Mouse (Mus musculus) adrenal gland, postnatal 14 days (tissue): Measurements from ENCODE around the gene Tulp1. TPM values are rescaled to one million over a fixed set of nuclear protein-coding genes. Genes with fewer than 3 reads are reported as not detected.
"Not testable (repeated sequence)": the region's sequence is repeated elsewhere in the genome, so short reads cannot be mapped to it uniquely, and the experiment has no call there.

Source experiments
- DNase-seq: peaks from one replicate; pipeline ENCODE4 v3.0.0; 2021; ENCODE audit warnings: mixed read lengths
- total RNA-seq: library from RNA; stranded (reverse); gene quantifications from 2 replicates; pipeline ENCODE4 v1.2.3, GENCODE M21; 2021

The Tulp1 gene
- total RNA-seq, 1 experiment from 2014 or later = not detected

GRCm38 (mm10) chr17:28368449-28368848 is 3.4 kb upstream of the Tulp1 start:
- DNase-seq = peak; percentile 90

GRCm38 (mm10) chr17:28363507-28363906 is 1.5 kb downstream of the Tulp1 start:
- no peak for DNase-seq

DNA sequence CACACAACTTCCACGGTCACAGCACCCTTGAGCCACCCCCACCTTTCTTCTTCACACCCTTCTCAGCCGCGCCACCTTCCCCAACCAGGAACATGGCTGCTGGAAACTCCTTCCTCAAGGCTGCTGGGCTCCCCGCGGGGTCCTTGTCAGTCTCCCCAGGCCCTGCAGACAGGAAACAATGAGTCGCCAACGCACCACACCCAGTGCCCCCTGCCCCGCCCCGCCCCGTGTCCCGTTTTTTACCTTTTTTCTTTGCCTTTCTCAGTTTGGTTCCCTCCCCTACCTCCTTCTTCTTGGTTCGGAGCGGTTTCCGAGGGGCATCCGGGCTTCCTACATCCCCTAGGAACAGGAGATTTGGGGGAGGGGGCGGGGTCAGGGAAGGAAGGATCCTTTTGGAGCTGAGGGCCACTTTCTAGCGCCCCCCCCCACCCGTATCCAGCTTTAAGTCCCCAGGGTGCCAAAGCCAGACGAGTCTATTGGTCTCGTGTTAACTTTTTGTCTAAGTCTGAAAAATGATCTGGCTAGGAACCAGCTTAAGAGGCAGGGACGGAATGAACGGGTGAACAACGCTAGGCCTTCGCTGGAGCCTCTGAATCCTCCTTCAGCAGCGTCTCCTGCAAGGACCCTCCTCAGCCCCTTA is 2.2 kb downstream of the Tulp1 start:
- DNase-seq = no peak

DNA sequence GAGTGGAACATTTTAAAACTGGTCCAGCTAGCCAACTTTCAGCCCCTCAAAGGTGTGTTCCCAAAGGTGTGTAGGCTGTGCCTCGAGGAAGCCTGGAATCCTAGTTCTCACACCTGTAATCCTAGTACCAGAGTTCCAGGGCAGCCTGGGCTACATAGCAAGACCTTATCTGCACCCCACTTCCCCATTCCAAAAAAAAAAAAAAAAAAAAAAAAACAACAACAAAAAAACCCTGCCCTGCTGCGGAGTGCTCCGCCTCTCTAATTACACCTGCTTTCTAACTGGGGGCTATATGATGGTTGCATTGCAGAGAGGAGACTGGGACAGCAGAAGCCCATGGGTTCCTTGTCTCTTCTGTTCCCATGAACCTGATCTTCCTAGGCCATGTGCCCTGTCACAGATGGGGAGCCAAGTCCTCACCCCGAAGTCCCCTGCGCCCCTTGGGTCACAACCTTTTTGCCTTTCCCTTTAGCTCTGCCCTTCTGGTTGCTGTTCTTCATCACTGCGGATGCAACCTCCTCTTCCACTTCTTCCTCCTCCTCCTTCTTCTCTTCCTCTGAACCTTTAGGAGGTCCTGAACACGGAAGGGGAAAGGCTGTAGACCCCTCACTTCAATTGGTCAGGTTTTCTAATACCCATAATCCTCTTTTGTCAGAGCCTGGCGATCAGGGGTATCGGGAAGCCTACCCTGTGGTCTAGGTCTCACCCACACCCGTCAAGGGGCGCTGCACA is 2.9 kb downstream of the Tulp1 start:
- DNase-seq = no peak

- no peak for DNase-seq
These were observed 4.3 kb downstream of the Tulp1 start for GRCm38 (mm10) chr17:28360531-28361277.

DNA sequence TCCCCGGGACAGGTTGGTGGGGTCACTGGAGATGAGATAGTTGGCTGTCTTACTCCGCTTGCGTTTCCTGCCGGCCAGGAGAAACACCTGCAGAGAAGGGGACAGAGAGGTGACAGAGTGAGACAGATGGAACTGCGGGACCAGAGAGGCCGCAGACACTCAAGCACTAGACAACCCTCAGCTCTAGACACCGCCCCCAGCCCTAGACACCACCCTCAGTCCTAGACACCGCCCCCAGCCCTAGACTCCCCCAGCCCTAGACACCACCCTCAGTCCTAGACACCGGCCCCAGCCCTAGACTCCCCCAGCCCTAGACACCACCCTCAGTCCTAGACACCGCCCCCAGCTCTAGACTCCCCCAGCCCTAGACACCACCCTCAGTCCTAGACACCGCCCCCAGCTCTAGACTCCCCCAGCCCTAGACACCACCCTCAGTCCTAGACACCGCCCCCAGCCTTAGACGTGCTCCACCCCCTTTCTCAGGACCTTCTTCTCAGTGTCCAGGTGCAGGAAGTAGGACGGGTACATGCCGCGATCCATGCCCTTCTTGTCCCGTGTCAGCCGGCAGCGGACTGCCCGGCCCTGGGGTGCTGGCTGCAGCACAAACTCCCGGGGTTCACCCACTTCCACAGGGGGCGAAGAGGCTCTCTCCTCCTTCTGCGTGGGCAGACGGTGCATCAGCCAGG is 6.3 kb downstream of the Tulp1 start:
- DNase-seq = not testable (repeated sequence)

DNA sequence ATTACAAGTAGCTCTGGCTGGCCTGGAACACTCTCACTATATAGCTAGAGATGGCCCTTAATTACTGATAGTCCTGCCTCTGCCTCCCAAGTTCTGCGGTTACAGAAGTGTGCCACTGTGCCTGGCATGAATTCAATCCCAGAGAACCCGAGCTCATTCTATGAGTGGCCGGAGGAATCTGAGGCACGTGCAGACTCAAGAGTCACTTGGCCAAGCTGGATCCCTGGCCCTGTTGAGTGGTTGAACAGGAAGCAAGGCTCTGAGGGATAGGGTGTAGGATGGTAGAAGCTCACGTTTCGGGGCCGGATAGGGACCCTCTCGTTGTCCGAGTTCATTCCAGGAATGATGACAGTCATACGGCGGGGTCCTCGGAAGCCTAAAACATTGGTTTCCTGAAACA is 9.2 kb downstream of the Tulp1 start:
- no peak for DNase-seq

- DNase-seq = no peak
These were observed 13.0 kb downstream of the Tulp1 start for GRCm38 (mm10) chr17:28352018-28352417.

GRCm38 (mm10) chr17:28351353-28351890 is 13.6 kb downstream of the Tulp1 start:
- no peak for DNase-seq

GRCm38 (mm10) chr17:28350466-28351352 is 14.3 kb downstream of the Tulp1 start, which contains the start of gene Tead3:
Gene Tead3 (minus strand): TSS chr17:28350817.
- peak; percentile 92 for DNase-seq

- DNase-seq = peak; percentile 67
These were observed 15.0 kb downstream of the Tulp1 start for GRCm38 (mm10) chr17:28349901-28350465.

DNA sequence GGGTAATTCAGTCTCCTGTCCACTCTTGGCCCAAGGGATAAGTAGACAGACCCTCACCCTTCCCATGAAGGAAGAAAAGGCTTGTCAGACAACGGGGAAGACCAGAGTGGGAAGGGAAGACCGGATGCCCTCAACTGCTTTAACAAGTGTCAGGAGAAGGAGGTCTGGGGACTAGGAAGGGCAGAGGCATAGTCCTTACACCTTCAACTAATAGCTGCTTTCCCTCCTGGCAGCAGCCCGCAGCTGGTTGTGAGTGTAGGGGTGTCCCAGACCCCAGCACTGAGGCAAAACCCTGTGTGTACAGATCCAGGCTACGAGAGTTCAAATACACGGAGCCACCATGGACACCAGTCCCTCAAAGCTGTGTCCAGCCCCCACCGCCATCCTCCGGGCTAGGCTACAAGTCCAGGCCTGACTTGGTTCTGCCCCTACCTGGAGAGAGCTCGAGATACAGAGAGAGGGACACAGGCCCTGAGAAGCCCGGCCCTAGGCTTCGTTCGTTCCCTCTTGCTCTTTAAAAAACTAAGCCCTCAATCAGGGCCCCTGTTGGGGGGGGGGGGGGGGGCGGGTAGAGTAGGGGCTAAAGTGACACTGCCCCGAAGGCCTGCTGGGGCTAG is 15.7 kb downstream of the Tulp1 start:
- DNase-seq = no peak

GRCm38 (mm10) chr17:28348211-28348610 is 16.8 kb downstream of the Tulp1 start:
- no peak for DNase-seq

DNA sequence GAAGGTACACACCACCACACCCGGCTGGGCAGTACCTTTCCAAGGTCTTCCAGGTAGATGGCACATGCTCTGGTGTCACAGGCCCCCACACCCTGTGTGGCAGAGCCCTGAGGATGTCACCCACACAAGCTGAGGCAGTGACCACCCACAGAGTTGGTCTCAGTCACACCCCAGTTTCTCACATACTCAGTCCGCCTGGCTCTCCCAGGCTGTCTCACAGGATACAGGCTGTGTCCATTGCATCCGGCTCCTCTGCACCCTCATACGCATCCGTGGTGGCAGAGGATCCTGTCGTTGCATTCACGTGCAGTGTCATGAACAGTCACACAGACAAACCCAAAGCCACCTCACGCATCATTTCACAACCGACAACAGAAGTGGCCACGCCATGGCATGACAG is 17.7 kb downstream of the Tulp1 start:
- DNase-seq = no peak

- no peak for DNase-seq
These were observed 19.1 kb downstream of the Tulp1 start for GRCm38 (mm10) chr17:28345882-28346281.

- no peak for DNase-seq
These were observed 19.7 kb downstream of the Tulp1 start for GRCm38 (mm10) chr17:28345271-28345721.

DNA sequence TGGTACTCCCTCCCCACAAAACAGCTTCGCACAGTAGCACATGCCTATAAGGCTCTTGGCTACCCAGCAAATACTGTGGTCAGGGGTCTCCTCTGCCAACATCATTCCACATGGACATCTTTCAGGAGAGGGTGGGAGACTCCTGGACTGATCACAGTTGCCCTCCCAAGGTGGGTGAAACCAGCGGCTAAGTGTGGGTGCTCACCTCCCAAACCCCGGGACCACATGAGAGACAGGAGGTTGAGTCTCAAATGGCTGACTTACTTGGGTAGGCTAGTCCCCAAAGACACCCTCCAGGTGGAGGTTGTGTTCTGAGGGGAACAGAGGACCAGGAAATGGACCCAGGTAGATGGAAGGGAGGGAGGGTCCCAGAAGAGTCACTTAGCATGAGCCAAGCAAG is 20.4 kb downstream of the Tulp1 start:
- no peak for DNase-seq

DNA sequence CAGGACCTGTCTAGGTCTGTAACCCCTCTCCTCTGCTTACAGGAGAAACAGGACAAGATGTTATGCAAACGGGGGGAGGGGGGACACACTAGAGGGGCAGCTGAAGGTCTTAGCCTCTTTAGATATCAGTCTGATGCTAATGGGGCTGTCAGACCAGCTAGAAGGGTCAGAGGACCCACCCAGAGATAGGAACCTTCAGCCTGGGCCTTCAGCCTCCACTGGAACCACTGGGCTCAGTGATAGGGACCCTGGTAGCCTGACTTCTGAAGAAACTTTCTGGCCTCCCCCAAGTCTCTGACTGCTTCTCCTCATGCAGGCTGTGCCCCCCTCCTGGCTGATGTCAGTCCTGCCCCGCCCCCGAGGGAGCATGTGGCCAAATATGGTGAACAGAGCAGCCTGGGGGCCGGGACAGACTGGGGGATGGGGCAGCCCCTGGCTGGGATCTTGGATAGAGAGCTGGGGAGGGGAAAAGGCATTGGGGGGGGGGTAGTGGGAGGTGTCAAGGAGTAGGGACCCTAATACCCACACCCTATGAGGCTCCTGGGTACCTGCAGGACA is 20.9 kb downstream of the Tulp1 start:
- no peak for DNase-seq

DNA sequence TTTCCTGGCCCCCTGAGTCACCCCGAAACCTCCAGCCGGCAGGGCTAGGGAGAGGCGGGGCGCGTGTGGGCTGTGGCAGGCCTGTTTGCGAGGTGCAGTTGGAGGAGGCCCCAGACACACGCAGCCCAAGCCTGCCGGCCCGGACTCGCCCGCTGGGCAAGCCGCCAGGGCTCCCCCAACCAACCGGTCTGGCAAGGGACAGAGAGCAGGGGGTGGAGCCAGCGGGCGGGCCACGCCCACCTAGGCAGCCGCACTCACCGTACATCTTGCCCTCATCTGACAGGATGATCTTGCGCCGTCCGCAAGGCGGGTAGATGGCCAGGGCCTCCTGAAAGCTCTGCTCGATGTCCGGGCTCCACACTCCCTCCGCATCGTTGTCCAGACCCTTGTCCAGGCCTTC is 23.9 kb downstream of the Tulp1 start:
- peak; percentile 90 for DNase-seq

DNA sequence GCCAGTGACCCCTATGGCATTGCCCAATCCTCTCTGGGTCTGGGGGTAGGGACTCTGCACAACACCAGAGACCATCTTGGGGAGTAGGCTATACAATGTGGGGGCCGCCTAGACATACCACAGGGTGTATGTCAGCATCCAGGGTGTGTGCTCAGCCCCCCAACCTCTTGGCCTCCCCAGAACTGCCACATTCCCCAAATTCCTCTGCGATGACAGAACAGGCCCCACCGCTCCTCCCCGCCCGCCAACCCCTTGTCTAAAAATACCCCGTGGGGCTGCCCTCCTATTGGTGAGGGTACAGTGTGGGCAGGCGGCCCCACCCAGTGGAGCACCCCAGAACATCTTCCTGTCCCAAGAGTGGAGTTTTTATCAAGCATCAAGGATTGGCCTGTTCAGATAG is 24.4 kb downstream of the Tulp1 start:
- DNase-seq = no peak
